Mouse (Mus musculus): ENCODE measurements around the gene Ddx50. TPM values are rescaled to one million over a fixed set of nuclear protein-coding genes. Genes with fewer than 3 reads are reported as not detected.
A peak's percentile ranks its signal among the peaks of the same experiment; 100 is the strongest.
"Not testable (repeated sequence)": the region's sequence is repeated elsewhere in the genome, so short reads cannot be mapped to it uniquely, and the experiment has no call there.

The Ddx50 gene
- polyA plus RNA-seq, 1 experiment: 95.4 TPM

DNA sequence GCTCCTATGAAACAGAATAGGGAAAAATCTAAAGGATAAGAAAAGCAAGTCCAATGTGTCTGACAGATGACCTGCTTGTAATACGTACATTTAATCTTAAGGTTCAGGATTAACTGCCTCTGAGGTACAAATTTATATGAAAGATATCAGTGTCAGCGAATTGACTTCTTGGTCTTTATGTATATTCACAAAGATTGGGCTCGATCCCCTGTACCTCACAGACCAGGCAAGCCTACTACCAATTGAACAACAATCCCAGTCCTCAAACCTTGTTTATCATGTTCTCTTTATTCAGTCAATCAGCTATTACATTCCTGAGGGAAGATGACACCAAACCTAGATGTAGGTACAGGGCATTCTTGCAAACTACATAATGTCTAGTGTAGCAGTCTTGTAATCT, 943 bp upstream of the Ddx50 start:
- H3K4me3 ChIP-seq (ENCODE audit: insufficient read depth, low read depth, low read length): peak overlapping the region; percentile 93
- H3K27ac ChIP-seq (replicated peaks; ENCODE audit: low read depth, low read length): peak overlapping the region; percentile 83
- H3K4me1 ChIP-seq (ENCODE audit: control insufficient read depth, insufficient read depth, insufficient read length, low read length): peaks cover 7% of the 10 kb centered on the region; the same call in 1 of the 2 replicates

DNA sequence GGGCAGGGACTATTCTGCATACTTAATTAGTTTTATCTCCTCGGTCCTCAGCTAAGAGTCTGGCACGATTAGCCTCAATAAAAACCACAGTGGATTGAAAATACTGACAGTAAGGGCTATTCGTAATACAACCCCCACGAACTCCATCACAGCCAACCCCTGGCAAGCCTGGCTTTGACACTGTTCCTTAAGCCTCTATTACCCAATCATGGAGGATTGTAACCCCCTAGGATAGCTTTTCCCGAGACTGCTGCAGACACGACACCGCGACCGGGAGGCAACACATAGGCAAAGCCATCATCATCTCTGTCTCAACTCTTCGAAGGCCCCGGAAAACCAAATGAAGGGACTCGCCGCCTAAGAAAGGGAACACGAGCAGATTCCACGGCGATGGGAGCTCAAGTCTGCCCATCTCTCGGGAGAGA, 648 bp downstream of the Ddx50 start:
- Histone ChIP-seq H3K4me3 (ENCODE audit: insufficient read depth, low read depth, low read length) (peak overlapping the region; percentile 93), H3K4me1 (ENCODE audit: control insufficient read depth, insufficient read depth, insufficient read length, low read length) (peaks cover 7% of the 10 kb centered on the region; the same call in 1 of the 2 replicates), H3K27ac (replicated peaks; ENCODE audit: low read depth, low read length) (peak overlapping the region; percentile 97)

DNA sequence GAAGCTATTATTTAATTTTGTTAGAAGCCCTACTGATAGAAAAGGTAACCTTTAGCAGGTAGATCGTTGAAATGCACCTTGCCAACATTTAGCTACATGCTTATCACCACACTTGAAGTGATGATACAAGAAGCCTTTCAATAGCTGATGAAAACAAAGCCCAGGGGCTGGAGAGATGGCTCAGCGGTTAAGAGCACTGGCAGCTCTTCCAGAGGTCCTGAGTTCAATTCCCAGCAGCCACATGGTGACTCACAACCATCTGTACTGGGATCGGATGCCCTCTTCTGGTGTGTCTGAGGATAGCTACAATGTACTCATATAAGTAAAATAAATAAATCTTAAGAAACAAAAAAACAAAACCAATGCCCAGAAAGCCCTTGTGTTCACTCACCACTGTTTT, 46.9 kb downstream of the Ddx50 start:
- no peak overlapping the region for H3K27ac ChIP-seq (replicated peaks; ENCODE audit: low read depth, low read length)
- peaks cover 2% of the 10 kb centered on the region; the same call in 1 of the 2 replicates for H3K4me1 ChIP-seq (ENCODE audit: control insufficient read depth, insufficient read depth, insufficient read length, low read length)
- no peak overlapping the region for H3K4me3 ChIP-seq (ENCODE audit: insufficient read depth, low read depth, low read length)

DNA sequence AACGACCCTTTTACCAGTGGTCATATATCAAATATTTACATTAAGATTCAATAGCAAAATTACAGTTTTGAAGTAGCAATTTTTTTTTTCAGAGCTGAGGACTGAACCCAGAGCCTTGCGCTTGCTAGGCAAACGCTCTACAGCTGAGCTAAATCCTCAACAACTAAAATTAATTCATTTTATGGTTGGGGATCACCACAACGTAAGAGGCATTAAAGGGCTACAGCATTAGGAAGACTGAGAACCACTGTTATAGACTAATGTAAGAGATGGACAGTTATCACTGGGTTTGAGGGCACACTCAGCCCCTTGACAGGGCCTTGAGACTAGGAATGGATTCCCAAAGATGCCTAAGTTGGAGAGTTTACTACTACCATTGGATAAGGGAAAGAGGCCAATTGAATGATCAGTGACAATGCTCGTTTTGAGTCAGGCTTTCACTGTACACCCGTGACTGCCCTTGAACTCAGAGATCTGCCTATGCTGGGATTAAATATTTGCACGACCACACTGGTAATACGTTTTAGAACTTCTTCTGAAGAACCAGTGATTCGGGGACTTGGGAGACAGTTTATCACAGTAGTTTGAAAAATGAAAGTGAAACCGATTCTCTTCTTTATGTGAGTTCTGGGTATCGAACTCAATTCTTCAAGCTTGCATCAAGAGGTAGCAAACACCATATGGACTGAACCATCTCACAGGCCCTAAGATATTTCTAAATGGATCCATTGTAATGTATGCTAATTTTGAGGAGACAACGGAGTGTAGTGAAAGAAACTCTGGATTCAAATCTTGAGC, 47.6 kb downstream of the Ddx50 start:
- Histone ChIP-seq H3K4me1 (ENCODE audit: control insufficient read depth, insufficient read depth, insufficient read length, low read length) (peaks cover 2% of the 10 kb centered on the region; the same call in 1 of the 2 replicates), H3K27ac (replicated peaks; ENCODE audit: low read depth, low read length) (no peak overlapping the region), H3K4me3 (ENCODE audit: insufficient read depth, low read depth, low read length) (no peak overlapping the region)

DNA sequence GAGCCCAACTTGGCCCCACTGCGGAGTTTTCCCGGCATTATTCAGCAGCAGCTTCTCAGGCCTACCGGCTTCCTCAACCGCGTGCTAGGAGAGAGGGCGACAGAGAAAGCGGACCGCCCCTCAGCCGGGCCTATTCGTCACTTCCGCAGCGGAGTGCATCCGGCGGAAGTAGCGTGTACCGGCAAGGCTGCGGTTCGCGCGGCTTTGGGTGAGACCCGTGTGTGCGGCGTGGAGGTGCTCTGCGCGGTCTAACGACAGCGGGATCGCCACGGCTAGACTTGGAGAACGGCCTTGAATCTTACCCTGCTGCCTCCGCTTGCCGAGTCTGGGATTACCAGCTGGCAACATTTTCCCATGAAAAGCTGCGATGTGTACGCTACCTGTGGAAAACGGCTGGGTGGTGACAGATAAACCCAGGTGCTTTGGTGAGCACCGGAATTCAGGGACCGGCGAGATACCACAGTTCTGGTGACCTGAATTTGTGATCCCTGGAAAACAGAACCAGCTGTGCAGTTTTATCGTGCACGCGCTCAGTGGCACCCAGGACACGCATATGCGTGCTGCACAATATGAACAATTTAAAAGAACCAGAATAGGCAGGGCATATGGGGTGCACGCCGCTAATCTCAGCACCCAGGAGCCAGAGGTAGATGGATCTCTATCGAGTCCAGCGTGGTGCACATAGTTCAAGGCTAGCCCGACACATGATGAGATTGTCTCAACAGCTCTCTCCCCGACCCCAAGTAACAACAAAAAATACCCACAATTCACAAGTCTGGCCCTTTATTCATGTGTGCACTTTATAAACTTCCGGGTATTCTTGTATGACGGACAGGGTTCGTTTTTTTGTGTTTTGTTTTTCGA, 48.6 kb downstream of the Ddx50 start, which contains the start of gene Ddx21:
Gene Ddx21 (minus strand): TSS at position 105 of the 864 bp plus-strand sequence.
- peak within 1 kb of the TSS; percentile 83 for H3K27ac ChIP-seq (replicated peaks; ENCODE audit: low read depth, low read length)
- peaks cover 2% of the 10 kb centered on the region; the same call in 1 of the 2 replicates for H3K4me1 ChIP-seq (ENCODE audit: control insufficient read depth, insufficient read depth, insufficient read length, low read length)
- peak within 1 kb of the TSS; percentile 93 for H3K4me3 ChIP-seq (ENCODE audit: insufficient read depth, low read depth, low read length)

DNA sequence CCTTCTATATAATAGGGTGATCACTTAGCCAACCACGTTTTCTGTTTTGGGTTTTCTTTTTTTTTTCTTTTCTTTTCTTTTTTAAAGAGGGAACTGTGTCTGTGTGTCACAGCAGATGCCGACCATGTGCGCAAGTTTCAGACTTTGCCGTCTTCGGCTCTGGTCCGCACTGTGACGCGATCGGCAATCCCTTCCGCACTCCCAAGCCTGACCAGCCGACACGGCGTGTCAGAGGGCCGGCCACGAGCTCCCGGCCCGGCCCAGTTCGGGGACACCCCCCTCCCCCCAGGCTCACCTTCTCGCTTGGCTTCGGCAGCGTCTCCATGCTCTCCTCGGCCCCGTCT, 49.2 kb downstream of the Ddx50 start:
- Histone ChIP-seq H3K27ac (replicated peaks; ENCODE audit: low read depth, low read length) (peak overlapping the region; percentile 83), H3K4me3 (ENCODE audit: insufficient read depth, low read depth, low read length) (peak overlapping the region; percentile 93), H3K4me1 (ENCODE audit: control insufficient read depth, insufficient read depth, insufficient read length, low read length) (peaks cover 2% of the 10 kb centered on the region; the same call in 1 of the 2 replicates)

DNA sequence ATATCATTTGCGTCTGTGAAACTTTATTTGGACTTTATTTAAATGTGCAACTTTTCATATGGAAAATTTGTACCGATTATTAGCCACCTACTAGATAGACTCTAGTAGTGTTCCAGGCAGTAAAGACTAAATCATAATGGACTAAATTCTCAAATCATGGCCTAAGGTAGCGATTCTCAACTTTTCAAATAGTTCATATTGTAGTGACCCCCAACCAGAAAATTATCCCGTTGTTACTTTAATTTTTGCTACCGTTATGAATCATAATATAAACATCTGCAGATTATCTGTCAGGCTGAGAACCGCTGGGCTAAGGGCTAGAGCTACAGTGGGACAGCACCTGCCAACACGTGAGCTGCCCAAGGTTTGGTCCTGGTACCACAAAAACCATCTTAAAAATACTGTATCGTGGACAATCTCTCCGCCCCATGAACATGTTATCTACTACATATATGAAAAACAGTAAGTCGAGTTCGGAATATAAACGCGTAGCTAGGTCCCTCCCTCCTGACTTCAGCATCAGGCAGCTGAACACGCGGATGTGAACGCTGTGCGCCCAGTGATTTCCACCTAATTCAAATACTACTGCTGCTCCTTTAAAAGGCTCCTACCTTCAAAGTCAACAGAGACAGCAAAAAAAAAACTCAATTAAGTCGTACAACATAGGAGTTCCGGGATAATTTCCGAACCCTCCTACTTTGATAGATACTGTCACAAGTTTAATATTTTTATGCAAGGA, 49.8 kb downstream of the Ddx50 start:
- Histone ChIP-seq H3K27ac (replicated peaks; ENCODE audit: low read depth, low read length) (no peak overlapping the region; the same call in 1 of the 2 replicates), H3K4me1 (ENCODE audit: control insufficient read depth, insufficient read depth, insufficient read length, low read length) (peaks cover 2% of the 10 kb centered on the region; the same call in 1 of the 2 replicates), H3K4me3 (ENCODE audit: insufficient read depth, low read depth, low read length) (peak overlapping the region; percentile 93)

DNA sequence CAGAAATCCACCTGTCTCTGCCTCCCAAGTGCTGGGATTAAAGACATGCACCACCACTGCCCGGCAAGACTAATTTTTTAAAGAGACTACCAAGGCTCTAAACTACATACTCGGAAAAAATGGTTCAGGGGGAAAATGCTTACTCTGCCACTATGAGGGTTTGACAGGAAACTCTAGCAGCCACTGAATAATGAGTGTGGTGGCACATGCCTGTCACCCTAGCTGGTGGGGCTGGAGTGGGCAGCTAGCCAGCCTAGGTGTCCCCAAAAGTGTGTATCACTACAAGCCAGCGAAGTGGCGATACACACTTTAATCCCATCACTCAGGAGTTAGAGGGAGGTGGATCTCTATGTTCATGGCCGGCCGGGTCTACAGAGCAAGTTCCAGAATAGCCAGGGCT, 51.0 kb downstream of the Ddx50 start:
- H3K27ac ChIP-seq (replicated peaks; ENCODE audit: low read depth, low read length): no peak overlapping the region
- H3K4me3 ChIP-seq (ENCODE audit: insufficient read depth, low read depth, low read length): no peak overlapping the region
- peaks cover 2% of the 10 kb centered on the region; the same call in 1 of the 2 replicates for H3K4me1 ChIP-seq (ENCODE audit: control insufficient read depth, insufficient read depth, insufficient read length, low read length)

DNA sequence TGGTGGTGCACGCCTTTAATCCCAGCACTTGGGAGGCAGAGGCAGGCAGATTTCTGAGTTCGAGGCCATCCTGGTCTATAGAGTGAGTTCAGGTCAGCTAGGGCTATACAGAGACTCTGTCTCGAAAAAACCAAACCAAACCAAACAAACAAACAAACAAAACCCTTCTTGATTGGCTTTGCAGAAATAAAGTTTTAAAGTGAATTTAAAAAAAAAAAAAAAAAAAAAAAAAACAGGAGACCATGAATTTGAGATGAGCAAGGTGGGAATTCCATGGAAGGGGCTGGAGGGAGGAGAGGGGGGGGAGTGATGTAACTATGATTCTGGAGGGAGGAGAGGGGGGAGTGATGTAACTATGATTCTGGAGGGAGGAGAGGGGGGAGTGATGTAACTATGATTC, 51.7 kb downstream of the Ddx50 start:
- not testable (repeated sequence) for H3K4me1 ChIP-seq (ENCODE audit: control insufficient read depth, insufficient read depth, insufficient read length, low read length); H3K4me3 ChIP-seq (ENCODE audit: insufficient read depth, low read depth, low read length); H3K27ac ChIP-seq (replicated peaks; ENCODE audit: low read depth, low read length)

DNA sequence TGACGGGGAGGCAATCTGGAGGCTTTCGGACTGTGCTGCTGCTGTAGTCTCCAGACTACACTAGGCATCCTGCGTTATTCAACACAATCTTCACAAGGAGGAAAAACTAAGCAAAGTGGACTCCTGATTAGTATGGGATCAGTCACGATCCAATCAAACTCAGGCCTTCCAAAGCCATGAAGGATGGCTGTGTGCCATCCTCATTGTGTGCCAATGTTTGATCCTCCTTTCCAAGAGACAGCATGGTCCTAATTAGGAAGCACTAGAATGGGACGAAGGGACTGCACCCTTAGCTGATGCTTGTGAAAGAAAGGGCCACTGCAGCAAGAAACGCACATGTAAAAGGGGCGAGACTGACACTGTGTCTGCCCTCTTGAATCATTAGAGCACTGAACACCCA, 58.5 kb downstream of the Ddx50 start:
- Histone ChIP-seq H3K27ac (replicated peaks; ENCODE audit: low read depth, low read length) (no peak overlapping the region), H3K4me1 (ENCODE audit: control insufficient read depth, insufficient read depth, insufficient read length, low read length) (no peaks in the 10 kb centered on the region; the same call in 1 of the 2 replicates), H3K4me3 (ENCODE audit: insufficient read depth, low read depth, low read length) (no peak overlapping the region)

DNA sequence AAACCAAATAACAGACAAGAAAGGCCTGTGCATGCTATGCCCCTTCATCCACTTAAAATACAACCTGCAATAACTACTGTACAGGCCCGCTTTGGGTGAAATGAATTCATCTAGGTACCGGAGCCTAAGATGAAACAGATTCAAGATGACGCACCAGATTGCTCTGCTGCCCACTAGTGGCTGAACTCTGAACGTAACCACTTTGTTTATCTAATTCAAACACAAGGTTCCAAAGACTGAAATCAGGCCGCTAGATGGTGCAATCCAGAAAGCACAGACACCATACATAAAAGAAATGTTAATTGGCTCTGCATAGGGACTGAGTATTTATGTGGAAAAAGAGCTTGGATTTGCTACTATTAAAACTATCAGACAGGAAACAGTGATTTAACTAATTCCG, 60.8 kb downstream of the Ddx50 start:
- no peak overlapping the region for H3K27ac ChIP-seq (replicated peaks; ENCODE audit: low read depth, low read length)
- no peak overlapping the region for H3K4me3 ChIP-seq (ENCODE audit: insufficient read depth, low read depth, low read length)
- no peaks in the 10 kb centered on the region; the same call in 1 of the 2 replicates for H3K4me1 ChIP-seq (ENCODE audit: control insufficient read depth, insufficient read depth, insufficient read length, low read length)

DNA sequence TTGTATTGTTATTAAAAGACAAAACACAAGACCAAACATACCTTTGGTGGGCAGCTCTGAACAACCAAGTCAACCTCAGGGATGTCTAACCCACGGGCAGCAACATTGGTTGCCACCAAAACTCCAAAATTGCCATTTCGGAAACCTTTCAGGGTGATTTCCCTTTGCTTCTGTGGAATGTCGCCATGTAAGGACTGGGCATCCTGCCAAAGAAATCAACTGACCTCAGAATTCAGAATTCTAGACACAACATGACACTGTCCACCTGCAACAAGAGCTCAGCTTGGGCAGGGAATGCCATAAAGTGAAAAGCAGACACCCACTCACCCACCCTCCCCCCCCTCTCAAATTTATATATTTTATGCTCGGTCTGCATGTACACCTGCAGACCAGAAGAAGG, 62.4 kb downstream of the Ddx50 start:
- no peak overlapping the region for H3K27ac ChIP-seq (replicated peaks; ENCODE audit: low read depth, low read length)
- no peak overlapping the region for H3K4me3 ChIP-seq (ENCODE audit: insufficient read depth, low read depth, low read length)

DNA sequence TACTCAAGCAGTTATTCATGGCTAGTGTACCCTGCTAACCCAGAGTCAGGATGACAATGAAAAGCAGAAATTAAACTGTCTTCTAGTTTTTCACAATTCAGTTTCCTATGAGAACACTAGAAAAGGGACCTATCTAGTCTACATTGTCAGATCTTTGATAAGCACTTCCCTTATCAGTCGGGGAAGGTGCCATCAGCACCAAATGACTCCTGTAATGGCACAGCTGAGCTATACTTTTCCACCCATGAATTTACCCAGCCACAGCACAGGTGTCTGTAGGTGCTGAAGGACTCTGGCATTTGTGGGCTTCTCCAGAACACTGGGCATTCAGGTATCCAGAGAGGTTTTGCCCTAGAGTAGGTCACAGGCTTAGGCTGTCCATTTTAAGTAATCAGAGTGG, 67.8 kb downstream of the Ddx50 start:
- H3K27ac ChIP-seq (replicated peaks; ENCODE audit: low read depth, low read length): no peak overlapping the region
- no peak overlapping the region for H3K4me3 ChIP-seq (ENCODE audit: insufficient read depth, low read depth, low read length)
- H3K4me1 ChIP-seq (ENCODE audit: control insufficient read depth, insufficient read depth, insufficient read length, low read length): no peaks in the 10 kb centered on the region

More for the DNA sequence above, 62.4 kb downstream of the Ddx50 start:
- no peaks in the 10 kb centered on the region; the same call in 1 of the 2 replicates for H3K4me1 ChIP-seq (ENCODE audit: control insufficient read depth, insufficient read depth, insufficient read length, low read length)

DNA sequence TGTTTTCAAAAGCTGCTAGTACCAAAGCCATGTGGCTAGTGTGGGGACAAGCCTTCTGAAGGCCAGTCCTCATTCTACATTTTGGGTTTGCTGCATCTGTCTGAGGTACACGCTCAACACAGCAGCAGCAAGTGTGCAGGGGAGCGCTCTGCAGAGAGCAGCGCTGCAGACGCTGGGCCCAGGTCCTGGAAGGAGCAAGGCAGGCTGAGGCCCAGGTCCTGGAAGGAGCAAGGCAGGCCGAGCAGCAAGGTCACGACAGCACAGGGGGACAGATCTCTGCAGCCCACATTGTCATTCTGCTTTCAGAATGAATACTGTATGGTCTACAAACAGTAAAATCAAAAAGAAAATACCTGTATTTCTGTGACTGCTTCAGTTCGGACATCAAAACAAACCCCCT, 68.3 kb downstream of the Ddx50 start:
- Histone ChIP-seq H3K27ac (replicated peaks; ENCODE audit: low read depth, low read length) (no peak overlapping the region), H3K4me3 (ENCODE audit: insufficient read depth, low read depth, low read length) (no peak overlapping the region), H3K4me1 (ENCODE audit: control insufficient read depth, insufficient read depth, insufficient read length, low read length) (no peaks in the 10 kb centered on the region)

DNA sequence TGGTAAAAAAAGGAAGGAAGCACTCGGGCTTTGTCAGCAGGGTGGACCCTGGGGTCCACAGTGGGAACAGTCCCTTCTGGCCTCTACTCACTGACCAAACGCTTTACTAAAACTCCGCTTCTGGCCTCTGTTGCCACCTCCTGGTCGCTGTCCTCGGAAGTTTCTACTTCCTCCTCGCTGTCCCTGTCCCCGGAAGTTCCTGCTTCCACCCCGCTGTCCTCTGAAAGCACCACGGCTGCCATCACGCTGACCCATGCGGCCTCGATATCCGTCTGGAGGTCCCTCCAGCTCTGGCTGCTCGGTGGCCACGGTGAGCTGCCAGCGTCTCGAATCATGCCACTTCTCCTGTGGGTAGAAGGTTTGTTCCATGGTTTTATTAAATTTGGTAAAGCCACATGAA, 68.8 kb downstream of the Ddx50 start:
- no peak overlapping the region for H3K27ac ChIP-seq (replicated peaks; ENCODE audit: low read depth, low read length)
- H3K4me3 ChIP-seq (ENCODE audit: insufficient read depth, low read depth, low read length): no peak overlapping the region
- H3K4me1 ChIP-seq (ENCODE audit: control insufficient read depth, insufficient read depth, insufficient read length, low read length): no peaks in the 10 kb centered on the region
